Mouse (Mus musculus) right cerebral cortex, postnatal 36 days (tissue): ENCODE measurements at regions not wholly inside any gene's neighbourhood (a gene's known extent, or its start where the extent isn't known, plus 50 kb on each side); places are given as distances from the start of the nearest gene placed in this dataset.

Source experiments
- DNase-seq, 2 experiments: peaks; one replicate each; pipeline ENCODE4 v3.0.0; 2022; ENCODE audit warnings: low spot score in 2 of 2, mixed read lengths in 1 of 2

DNA sequence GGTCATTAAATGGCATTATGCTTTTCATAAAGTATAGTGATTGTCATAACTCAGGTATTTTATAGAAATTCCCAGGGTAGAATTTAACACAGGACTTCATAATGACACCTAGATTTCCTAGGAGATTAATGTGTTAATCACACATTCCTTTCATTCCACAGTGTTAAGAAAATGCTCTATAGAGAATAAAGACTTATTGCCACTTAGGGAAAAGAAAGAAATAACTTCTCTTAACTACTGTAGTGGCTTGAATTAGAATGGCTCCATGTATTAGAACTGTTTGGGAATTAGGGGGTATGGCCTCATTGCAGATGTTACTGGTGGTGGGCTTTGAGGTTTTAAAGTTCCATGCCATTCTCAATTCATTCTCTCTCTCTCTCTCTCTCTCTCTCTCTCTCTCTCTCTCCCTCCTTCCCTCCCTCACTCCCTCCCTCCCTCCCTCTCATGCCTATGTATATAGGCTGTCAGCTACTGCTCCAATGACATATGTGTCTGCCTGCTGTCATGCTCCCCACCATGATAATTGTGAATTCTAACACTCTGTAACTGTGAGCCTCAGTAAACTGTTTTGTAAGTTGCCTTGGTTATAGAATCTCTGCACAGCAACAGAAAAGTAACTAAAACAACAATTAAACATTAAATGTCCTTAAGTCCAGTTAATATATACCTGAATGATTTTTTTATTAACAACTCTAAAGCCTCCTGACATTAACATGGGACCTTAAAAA is 425.1 kb upstream of the Depdc1a start:
- DNase-seq = no peak

DNA sequence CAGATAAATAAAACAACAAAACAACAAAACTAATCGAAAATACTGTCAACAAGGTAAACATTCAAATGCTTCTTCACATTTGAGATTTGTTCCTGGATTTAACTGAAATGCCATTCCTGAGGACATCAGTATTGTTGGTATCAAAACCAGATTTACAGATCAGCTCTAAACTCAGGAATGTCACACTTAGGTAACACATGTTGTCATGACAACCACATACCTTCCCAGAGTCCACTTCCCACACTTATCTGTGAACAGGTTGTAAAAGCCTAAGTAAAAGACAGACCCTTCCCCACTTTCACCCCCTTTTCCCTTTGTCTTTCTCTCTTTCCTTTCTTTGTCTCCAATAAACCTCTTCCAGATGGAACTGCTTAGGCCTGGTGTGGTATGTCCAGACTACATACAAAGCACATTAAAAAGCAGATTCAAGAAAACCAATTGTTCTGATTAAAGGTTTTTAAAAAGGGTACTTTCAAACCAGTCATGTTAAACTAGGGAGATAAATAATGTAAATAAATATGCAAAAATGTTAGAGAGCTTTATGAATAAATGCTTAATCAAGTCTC is 438.2 kb upstream of the Depdc1a start:
- DNase-seq = no peak

DNA sequence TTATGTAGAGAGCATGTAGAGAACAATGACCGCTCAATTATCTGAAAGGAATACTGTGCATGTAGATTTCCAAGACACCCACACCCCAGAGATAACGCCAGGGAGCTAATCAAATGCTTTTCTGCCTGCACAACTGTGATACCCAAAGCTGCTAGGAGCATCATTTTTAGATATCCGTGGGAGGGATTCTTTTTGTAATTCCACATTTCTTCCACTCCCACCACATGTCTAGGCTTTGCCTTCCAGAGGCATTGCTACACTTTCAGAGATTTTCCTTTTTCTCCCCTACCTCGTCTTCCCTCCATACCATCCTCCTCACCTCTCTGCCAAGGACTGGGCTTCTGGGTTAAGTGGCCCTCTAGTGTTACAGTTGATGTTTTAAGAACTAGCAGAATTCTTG is 460.4 kb upstream of the Depdc1a start:
- peak; percentile 55 to 84 for DNase-seq

DNA sequence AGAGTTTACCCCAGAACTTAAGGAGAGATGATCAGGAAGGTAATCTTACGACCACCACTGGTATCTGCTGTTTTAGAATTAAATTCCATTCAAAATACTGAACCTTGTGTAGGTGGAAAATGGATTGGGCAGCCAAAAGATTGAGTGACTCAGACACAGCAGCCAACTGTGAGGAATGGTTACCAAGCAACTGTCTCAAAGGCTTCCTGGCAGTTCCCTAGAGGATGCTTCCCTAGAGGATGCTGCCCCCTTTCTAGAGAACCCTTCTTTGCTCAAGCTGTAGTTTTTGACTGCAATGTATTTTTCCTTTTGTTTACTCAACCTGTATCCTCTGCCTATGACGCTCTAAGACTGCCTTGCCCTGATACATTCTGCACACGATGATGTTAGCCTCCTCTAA is 463.7 kb upstream of the Depdc1a start:
- peak; percentile 30 to 36 for DNase-seq

DNA sequence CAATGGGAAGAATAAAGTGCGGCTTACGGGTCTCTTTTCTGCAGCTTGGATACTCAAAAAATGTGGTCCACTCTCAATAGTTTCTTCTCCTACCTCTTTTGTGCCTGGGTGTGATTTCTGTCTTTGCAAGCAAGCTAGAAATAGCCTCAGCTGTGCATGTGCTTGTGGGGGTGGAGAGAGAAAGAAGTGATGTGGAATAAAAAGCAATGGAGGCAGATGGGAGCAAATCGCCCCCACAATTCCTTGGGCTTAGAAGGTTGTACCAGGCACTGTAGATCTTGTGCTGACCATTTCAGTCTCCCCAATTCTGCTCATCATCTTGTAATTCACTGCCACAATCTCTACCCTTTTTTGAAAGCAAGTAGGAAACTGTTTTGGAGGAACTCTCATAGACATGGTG is 464.6 kb upstream of the Depdc1a start:
- DNase-seq = peak; percentile 72 to 90

DNA sequence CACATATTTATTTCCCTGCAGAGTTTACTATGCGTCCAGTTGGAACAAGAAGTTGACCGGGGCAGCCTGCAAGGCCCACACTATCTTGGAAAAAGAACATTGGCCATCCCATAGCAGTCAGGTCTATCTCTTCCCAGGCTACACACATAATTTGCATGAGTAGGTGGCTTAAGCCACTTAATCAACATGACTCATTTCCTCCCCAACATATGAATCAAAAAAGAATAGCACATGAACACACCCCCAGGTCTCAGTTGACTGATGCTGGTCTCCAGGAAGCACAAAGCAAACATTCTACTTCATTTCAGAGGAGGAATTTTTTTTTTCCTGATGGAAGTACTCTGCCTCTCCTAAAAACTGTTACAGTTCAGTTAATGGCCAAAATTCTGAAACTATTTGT is 465.3 kb upstream of the Depdc1a start:
- no peak for DNase-seq

DNA sequence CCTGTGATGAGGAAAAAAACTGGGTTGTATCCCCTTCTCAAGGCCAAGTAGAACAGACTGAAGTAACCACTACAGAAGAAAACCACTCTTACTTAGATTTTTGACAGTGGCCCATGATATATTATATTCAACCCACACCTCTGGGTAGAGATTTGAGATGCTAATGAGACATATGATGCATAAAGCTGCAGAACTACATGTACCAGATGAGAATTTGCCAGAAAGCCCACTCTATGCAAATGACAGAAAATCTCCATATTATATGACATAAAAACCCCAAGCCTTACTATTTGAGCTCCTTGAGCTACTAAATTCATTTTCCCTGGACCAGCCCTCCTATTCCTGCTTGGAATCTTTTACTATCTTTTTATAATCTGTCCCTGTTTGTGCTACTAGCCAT is 458.4 kb upstream of the Lrrc7 start:
- peak in 1 of 2 experiments; percentile 41 for DNase-seq

DNA sequence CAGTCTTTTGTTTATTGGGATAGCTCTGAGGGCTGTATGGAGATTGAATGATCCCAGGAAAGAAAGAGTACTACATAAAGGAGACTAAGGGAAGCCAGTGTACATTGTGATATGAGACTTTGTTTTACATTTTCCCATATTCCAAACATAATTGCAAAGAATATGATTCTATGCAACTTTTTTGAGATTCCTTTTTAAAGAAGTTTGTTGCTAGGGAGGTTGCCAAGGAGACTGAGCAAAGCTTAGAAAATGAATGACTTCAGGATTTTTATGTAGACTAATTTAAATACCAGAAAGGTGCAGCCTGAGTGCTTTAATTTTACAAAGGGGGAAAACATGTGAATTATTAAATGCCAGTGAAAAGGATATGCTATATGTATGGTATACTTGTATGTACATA is 455.2 kb upstream of the Lrrc7 start:
- no peak for DNase-seq

DNA sequence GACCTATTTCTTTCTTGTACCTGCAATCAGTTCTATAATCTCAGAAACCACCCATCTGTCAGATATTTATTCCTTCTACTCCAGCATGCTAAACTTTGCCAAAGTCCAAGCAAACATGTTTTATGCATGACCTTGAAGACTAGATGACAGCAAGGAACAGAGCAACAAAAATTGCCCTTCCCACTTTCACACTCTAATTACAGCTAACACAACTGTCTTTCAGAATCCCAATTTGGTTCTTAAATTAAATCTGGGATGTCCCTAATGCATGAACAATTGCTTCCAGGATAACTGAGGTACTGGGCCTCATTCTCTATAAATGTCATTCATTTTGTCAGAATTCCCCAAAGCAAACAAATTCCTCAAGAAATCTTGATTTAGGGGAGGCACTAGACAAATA is 454.4 kb upstream of the Lrrc7 start:
- DNase-seq = no peak

DNA sequence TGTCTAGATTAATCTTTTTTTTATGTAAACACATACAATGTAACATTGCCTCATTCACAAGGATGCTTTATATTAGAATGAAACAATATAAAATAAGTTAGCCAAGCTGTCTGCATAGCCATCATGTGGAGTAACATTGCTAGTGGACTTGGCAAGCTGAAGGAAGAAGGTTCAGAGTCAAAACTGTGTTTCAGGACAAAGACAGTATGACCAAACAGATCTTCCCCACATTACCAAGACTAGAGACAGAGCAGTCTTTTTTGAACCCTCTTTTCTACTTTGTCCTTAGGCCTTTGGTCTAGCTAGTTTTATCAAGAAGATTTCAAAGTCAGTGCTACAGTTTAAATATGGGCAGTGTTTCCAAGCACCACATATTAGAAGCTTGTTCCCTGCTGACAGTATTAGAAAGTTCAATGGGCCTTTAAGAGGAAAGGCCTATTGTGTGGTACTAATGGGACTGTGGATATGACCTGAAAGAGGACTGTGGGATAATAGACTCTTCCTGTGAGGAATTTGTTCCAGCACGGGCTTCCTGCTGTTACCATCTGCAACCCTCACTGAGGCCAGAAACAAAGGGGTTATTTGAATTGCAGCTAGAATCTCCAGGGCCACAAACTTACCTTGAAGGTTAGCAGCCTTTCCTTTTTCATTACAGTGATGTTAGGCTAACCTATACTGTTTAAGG is 449.1 kb upstream of the Lrrc7 start:
- no peak for DNase-seq

DNA sequence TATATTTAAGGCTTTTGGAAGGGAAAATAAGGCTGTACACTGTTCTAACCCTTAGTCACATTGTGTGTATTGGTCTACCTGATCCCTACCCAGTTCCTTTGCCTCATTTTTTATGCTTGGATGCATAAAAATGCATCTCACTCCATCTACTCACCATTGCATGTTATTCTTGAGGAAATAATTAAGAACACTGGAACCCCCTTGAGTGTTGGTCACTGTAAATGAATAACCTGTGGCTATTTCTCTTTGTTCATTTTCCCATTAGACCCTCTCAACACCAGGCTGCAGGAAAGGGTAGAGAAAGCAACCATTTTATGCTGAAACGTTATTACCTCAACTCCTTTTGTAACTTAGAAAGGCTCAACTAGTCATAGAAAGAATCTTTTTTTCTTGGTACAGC is 442.0 kb upstream of the Lrrc7 start:
- DNase-seq = no peak

DNA sequence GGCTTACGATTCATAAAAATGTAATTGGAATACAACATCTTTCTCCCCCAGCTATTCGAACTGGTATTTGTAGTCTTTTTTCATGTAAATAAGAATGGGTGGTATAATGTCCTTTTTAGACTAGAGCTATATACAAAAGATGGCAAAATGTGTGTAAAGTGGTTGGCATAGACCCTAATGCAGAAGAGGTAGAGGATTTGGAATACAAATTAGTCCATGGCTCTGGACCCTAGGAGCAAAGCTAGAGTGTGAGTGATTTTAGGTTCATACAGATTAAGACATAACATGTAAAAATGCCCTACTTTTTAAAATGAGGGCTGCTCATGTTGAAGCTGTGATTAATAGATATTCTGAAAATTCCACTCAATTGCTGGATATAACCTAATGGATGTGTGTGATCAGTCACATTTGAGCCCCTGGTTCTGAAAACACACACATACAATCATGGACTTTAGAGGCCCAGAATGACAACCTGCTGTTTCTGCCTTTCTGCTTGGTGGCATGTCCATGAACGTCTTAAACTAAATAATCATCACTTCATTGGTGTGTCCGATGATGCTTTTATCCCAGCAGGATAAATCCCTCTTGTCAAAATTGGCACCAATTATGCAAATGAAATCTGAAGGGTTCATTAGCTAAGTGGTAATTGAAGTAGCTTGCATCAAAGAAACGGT is 423.6 kb upstream of the Lrrc7 start:
- no peak for DNase-seq

DNA sequence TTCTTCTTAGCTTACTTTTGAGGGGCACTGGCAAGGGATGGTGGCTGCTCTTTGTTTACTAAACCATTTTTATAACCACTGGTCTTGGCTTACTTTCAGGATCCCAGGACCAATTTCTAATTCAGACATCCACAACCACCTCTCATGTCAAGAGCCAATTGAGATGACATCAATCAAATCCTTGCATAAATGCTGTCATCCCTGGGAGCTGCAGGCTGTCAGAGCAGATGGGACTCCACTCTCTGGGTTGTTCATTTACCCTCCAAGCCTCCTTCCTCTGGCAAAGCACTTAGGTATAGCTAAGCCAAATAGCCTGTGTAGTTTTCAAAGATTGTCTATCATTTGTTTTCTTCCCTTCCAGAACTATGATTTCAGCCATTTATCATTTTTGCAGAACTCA is 385.0 kb upstream of the Lrrc7 start:
- no peak for DNase-seq

DNA sequence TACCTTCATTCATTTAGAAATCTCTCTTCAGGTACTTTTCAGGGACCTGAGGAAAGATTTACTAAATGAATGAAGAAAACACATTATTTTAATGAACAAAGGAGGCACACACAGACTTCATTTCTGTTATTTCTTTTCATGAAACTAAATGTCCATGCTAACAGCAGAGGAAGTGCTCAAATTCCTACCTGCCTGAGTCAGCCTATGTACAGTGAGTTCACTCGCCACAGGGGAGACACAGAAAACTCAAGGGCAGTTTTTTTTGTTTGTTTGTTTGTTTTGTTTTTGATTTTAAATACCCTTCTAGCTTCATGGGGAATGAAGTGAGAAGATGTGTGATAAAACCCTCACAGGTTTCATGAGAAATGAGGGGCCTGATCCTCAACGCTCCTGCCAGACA is 343.1 kb upstream of the Lrrc7 start:
- DNase-seq = no peak

DNA sequence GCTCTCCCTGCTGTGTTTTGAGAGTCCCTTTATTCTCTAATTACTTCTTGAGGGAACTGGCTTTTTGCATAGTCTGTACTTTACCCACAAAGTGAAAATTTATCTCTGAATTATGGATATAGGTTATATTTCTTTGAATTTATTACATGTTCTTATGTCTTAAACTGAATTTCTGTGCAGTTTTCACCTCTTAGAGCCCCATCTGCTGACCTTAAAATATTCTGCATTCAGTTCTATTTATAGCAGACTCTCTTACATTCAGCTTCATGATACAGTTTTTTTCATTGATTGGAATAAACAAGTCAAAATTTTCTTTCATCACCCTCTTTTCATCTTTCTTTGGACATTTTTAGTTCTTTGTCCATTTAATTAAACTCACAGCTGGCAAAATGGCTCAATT is 337.4 kb upstream of the Lrrc7 start:
- DNase-seq = no peak

DNA sequence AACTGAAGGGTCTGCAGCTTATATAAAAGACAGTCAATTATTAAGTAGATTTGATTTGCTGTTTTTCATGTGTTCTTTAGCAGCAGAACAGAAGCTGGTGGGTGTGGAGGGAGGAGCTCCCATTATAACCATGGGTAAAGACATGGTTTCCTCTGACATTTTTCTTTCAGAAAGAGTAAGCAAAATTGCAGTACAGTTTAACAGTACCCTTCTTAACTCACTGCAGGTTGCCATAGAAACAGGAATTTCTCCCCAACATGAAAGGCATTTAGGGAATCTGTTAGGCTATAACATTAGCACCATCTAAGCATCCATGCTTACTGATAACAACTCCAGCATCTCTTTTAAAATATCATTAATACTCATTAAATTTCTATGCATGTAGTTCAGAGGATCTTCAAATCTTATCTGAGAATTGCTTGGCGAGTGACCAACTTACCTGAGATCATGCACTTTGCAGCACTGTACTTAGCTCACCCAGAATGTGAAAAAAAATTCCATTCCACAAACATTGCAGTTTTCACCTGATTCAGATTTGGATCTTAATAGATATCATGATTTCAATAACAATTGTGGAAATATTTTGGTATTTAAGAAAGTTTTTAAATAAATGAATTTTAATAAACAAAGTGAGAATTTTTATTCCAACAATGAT is 324.8 kb upstream of the Lrrc7 start:
- no peak for DNase-seq

DNA sequence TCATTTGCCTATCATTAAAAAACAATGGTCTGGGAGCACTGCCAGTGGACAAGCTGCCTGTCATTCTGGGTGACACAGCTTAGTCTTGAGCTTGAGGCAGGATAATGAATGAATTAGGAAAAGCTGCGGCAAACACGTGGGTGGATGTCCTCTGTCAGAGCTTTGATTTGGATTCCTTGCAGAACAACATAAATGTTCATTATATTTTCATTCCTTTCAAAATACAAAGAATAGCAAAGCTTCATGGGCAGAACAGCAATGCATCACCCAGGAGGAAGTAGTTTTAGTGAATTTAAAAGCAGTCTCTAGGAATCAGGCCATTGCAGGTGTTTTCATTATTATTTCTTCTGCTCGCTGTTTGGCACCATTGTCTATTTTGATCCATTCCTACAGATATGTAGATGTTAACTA is 324.3 kb upstream of the Lrrc7 start:
- DNase-seq = peak; percentile 20 to 23
